Mouse (Mus musculus) right cerebral cortex, postnatal 36 days (tissue): ENCODE results near the gene Iqcc.
A peak's percentile ranks its signal among the peaks of the same experiment; 100 is the strongest.

Source experiments
- DNase-seq, 2 experiments: peaks; one replicate each; pipeline ENCODE4 v3.0.0; 2022; ENCODE audit warnings: low spot score in 2 of 2, mixed read lengths in 1 of 2

The Iqcc gene

GRCm38 (mm10) chr4:129622120-129622802 lies 3.4 kb upstream of the Iqcc start:
- DNase-seq, result no peak

- no peak for DNase-seq
Measured at GRCm38 (mm10) chr4:129621283-129621841, 2.5 kb upstream of the Iqcc start.

GRCm38 (mm10) chr4:129620419-129621282 lies 1.8 kb upstream of the Iqcc start:
- DNase-seq, result no peak

GRCm38 (mm10) chr4:129618031-129618430 lies 868 bp downstream of the Iqcc start:
- no peak for DNase-seq

- DNase-seq, result no peak
Measured at GRCm38 (mm10) chr4:129617121-129617641, 1.7 kb downstream of the Iqcc start.

GRCm38 (mm10) chr4:129616631-129617030 lies 2.3 kb downstream of the Iqcc start:
- DNase-seq, result no peak

- DNase-seq, result no peak
Measured at GRCm38 (mm10) chr4:129615801-129616290, 3.1 kb downstream of the Iqcc start.

GRCm38 (mm10) chr4:129614093-129614492 lies 4.8 kb downstream of the Iqcc start, which contains the start of gene Dcdc2b:
Gene Dcdc2b, minus strand, starts transcription at chr4:129614257.
- DNase-seq, result no peak

- no peak for DNase-seq
Measured at GRCm38 (mm10) chr4:129610472-129610871, 8.4 kb downstream of the Iqcc start.

- no peak for DNase-seq
Measured at GRCm38 (mm10) chr4:129610026-129610425, 8.9 kb downstream of the Iqcc start.

GRCm38 (mm10) chr4:129609139-129609631 lies 9.7 kb downstream of the Iqcc start:
- DNase-seq, result no peak

GRCm38 (mm10) chr4:129608426-129609025 lies 10.4 kb downstream of the Iqcc start:
- DNase-seq, result peak; percentile 55 to 75

GRCm38 (mm10) chr4:129600233-129601158 lies 18.4 kb downstream of the Iqcc start, which contains the start of the genes Eif3i and Tmem234:
Gene Eif3i, minus strand, starts transcription at chr4:129600648.
Gene Tmem234, plus strand, starts transcription at chr4:129600668.
- peak; percentile 80 to 82 for DNase-seq

GRCm38 (mm10) chr4:129588865-129589264 lies 30.0 kb downstream of the Iqcc start:
- DNase-seq, result no peak

- no peak for DNase-seq
Measured at GRCm38 (mm10) chr4:129586943-129587342, 32.0 kb downstream of the Iqcc start.

GRCm38 (mm10) chr4:129585773-129586172 lies 33.1 kb downstream of the Iqcc start:
- DNase-seq, result no peak

GRCm38 (mm10) chr4:129584884-129585608 lies 33.9 kb downstream of the Iqcc start:
- DNase-seq, result peak; percentile 70 to 76

GRCm38 (mm10) chr4:129584370-129584769 lies 34.5 kb downstream of the Iqcc start:
- DNase-seq, result no peak

- no peak for DNase-seq
Measured at GRCm38 (mm10) chr4:129582251-129582650, 36.6 kb downstream of the Iqcc start.

- DNase-seq, result no peak
Measured at GRCm38 (mm10) chr4:129580347-129580746, 38.6 kb downstream of the Iqcc start.
